Mouse (Mus musculus) embryonic fibroblast, embryonic 13.5 days (primary cell): ENCODE results near the gene Hist1h4d.

ENCODE experiments used
- CTCF ChIP-seq: IDR thresholded peaks from 2 replicates; pipeline ENCODE4 v1.5.1; 2011; ENCODE audit warnings: mild to moderate bottlenecking, control low read depth, low read length, moderate library complexity, borderline replicate concordance; ENCODE audit not compliant: insufficient read depth
- POLR2A ChIP-seq: IDR thresholded peaks from 2 replicates; pipeline ENCODE4 v1.6.1; 2011; ENCODE audit warnings: low read depth, mild to moderate bottlenecking, control low read depth, low read length, moderate library complexity

DNA sequence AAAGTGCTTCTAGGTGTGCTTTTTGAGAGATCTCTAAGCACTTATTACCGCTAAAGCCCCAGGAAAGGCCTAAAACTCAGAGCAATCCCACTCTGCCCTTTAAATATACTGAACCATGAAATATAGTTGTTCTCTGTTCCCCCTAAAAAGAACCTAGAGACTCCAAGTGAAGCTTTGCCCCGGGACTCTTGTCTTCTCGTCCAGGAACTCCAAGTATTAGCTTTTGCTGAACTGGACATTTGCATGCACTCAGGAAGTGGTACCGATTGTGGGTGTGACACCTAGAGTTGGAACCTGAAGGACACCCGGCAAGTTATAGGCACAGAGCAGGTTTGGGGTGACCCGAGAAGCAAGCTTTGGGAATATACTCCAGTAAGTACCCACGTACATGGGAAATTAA is 9.8 kb downstream of the Hist1h4d start:
- TF ChIP-seq CTCF (no peak), POLR2A (no peak)
